Mouse (Mus musculus): Measurements from ENCODE around the gene Meis1.

Gene Meis1

DNA sequence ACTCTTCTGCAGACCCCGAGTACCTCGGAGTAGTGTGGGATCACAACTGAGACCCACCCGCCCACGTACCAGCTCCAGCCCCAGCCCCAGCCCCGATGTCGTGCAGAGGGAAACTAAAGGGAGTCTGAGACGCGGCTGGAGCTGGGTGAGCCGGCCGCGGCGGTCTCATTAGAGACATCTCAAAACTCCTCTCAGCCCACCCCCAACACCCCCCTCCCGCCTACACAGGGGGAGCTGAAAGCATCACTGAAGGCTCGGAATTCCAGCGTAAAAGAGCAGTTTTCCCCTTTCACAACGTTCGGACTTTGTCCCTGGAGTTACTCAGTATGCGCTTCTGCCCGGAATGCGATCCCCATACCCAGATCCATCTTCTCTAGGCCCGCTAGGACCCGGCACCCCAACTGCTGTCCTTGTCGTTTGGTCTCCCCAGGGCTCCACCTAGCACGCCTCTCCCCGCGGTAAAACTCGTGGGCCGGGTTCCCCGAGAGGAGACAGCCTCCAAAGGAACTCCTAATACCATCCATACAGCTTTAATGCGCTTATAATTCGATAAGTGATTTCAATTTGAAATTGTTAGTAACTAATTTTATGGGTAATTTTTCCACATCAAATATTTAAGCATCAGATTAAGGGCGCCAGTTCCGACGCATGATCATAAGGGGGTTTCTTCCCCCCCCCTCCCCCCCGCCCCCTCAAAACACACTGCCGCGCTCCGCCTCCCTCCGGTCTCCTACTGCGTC, 141.7 kb downstream of the Meis1 start:
- DNase-seq (ENCODE audit: extremely low spot score), result peak; percentile 74

DNA sequence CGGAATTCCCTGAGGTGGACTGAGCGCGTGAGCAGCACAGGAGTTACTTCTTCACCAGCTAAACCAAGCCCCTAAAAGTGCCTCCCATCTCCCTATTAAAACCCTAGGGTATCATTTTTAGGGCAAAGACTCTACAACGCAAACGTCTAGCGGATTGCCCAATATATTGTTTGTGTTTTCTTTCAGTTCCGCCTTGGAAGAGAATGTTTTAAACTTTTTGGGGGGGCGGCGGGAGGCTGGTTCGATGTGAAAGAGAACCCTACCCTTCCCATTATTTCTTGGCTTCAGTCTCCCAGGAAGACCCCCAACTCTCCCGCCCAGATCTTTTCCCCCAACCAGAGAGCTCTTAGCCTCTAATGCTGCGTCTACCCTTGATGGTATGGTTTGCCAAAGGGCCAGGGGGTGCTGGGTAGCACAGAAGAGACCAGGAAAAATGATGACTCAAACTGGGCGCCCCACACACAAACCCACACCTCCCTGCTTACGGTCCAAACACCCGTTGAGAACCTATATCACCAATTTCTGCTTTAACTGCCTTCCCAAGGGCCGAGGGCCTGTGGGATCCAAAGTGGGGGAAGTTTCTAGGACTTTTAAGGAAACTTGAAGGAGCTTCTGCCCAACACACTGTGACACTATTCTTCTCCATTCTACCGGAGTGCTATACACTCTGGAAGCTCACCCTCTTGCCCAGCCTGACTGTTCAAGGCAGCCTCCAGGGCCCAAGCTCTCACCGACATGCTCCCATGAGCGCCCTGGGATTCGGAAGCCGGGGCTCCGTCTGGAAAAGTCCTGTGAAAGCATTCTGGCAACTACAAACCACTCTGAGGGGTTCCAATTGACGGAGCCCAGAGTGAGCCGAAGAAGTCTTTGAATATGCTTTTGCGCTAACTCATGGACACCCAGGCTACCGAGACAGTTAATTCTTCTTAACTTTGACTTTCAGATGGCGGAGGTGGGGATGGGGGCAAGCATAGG, 142.6 kb downstream of the Meis1 start:
- no peak for DNase-seq (ENCODE audit: extremely low spot score)

GRCm38 (mm10) chr11:18875001-18875902, 143.5 kb downstream of the Meis1 start:
- DNase-seq (ENCODE audit: extremely low spot score), result no peak

- peak; percentile 81 for DNase-seq (ENCODE audit: extremely low spot score)
These were observed 144.3 kb downstream of the Meis1 start for GRCm38 (mm10) chr11:18874278-18875000.

- no peak for DNase-seq (ENCODE audit: extremely low spot score)
These were observed 145.1 kb downstream of the Meis1 start for GRCm38 (mm10) chr11:18873451-18874277.

DNA sequence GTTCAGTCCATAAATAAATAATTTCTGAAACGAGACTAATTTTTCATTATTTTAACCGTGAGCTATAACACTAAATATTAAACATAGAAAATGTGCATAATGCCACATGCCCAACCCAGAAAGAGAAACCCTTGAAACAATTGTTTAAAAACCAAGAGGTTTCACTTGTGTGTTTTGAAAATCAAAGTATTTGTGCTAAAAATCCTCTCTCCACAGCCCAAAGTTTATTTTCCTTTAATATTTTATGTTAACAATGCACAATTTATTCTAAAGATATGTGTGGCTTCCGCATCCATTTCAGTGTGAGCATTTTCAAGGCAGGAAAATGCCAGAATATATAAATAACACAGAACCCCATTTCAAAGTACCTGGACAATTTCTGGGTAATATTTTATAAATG, 146.0 kb downstream of the Meis1 start:
- DNase-seq (ENCODE audit: extremely low spot score), result no peak

DNA sequence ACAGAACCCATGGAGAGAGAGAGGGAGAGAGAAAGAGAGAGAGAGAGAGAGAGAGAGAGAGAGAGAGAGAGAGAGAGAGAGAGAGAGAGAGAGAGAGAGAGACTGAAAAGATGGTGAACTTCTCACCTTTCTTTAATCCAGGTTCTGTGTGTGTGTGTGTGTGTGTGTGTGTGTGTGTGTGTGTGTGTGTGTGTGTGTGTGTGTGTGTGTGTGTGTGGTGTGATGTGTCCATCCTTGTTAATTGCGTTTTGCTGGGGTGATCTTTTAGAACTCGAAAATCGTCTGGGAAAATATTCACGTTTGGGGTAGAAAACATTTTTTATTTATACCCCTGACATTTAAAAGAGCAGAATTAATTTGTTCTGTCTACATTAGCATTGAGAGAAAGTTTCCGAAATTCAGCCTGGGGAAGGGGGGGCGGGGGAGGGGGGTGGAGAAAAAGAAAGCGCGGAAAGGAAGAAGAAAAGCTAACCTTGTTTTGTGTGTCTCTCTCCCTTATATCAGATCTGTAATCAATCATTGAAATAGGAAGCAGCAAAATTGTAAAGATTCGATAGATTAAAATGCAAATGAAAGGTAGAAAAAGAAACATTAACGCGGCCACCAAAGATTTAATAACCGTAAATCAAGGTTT, 146.6 kb downstream of the Meis1 start:
- peak; percentile 47 for DNase-seq (ENCODE audit: extremely low spot score)

- peak; percentile 73 for DNase-seq (ENCODE audit: extremely low spot score)
These were observed 147.4 kb downstream of the Meis1 start for GRCm38 (mm10) chr11:18871170-18872081.

- DNase-seq (ENCODE audit: extremely low spot score), result peak; percentile 45
These were observed 148.5 kb downstream of the Meis1 start for GRCm38 (mm10) chr11:18870121-18870931.

- DNase-seq (ENCODE audit: extremely low spot score), result no peak
These were observed 149.3 kb downstream of the Meis1 start for GRCm38 (mm10) chr11:18869429-18869969.

GRCm38 (mm10) chr11:18867665-18868064, 151.1 kb downstream of the Meis1 start:
- no peak for DNase-seq (ENCODE audit: extremely low spot score)

DNA sequence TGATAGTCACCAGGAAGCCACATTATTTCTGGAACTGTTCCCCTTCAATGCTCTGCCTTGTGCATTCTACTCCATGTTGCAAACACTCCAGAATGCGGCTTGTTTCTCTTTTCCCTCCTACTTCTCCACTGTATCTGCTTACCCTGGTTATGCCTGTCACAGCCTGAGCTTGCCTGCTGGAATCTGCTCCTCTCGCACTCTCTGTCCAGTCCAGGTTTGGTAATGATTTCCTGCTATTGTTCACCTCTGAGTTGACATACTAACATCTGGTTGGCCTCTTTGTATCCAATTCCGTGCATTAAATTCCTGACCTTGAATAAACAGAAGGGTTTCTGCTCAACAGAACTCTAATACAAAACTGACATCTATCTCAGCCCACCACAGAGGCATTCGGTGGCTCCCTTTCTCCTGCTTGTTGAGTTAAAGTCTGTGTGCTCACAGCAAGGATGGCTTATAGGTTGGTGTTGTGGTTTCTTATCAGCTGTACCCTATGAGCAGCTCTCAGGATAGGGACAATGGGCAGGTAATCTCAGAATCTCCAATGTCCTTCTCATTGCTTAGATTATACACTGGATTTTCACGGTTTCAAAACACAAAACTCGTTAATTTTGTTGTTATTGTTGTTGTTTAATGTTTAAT, 152.5 kb downstream of the Meis1 start:
- DNase-seq (ENCODE audit: extremely low spot score), result no peak

DNA sequence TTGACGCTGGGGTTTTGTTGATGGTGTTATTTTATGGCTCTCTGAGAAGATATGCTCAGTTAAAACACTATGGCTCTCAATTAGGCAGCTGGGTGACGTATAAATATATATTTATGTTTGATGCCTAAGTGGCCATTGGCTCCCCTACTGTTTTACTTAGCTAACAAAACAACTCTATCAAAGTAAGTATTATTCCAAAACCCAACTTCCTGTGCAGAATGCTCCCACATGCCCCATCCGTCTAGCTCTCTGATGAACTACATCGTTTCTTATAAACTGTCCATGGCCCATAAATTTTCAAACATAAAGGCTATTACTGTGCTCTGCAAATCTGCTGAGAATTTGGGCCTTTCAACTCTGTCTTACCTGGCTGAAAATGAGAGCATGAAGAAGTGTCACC, 168.0 kb downstream of the Meis1 start:
- no peak for DNase-seq (ENCODE audit: extremely low spot score)

- no peak for DNase-seq (ENCODE audit: extremely low spot score)
These were observed 171.1 kb downstream of the Meis1 start for GRCm38 (mm10) chr11:18847650-18848049.

- DNase-seq (ENCODE audit: extremely low spot score), result no peak
These were observed 172.3 kb downstream of the Meis1 start for GRCm38 (mm10) chr11:18846472-18846871.

DNA sequence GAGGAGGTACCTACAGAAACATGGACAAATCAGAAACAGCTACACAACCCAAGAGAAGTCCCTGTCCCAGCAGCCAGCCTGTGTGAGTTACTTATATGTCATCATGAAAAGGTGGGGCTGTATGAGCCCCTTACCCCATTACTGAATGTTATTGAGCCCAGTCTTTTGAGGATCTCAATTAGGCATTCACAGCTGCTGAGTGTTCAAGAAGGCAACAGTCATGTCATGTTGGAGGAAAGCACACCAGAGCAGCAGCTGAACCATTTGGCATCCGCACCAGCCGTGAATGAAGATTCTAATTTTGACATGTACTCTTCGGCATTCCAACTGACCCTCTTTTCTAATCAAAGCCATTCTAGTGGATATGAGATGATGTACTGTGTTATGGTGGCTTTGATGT, 172.9 kb downstream of the Meis1 start:
- no peak for DNase-seq (ENCODE audit: extremely low spot score)

GRCm38 (mm10) chr11:18845466-18845865, 173.3 kb downstream of the Meis1 start:
- no peak for DNase-seq (ENCODE audit: extremely low spot score)

Measured in embryo, embryonic 9.5 days (tissue).